Mouse (Mus musculus): Measurements from ENCODE around the gene Gramd1b.

DNA sequence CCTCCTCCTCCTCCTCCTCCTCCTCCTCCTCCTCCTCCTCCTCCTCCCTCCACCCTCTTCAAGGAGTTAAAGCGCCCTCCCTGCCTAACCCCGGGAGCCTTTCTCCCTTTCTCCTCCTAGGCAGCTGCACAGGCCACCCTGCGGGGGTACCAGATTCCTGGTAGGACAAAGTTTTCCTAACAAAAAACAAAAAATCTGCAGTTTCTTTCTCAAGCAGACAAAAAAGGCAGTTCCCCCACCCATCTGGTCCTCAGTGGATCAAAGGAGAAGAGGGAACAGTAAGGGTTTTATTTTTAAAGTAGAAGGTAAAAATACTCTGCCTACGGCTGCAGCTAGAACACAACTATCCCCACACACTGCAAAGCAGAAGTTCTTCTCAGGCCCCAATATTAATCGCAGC, 156.2 kb downstream of the Gramd1b start:
- TF ChIP-seq CTCF (IDR thresholded peaks at IDR 0.05; ENCODE audit: extremely low read depth, insufficient read depth, insufficient read length, insufficient replicate concordance) (no peak), POLR2A (IDR thresholded peaks at IDR 0.05; ENCODE audit: low read depth, low read length) (no peak)
